Mouse (Mus musculus): ENCODE results near the gene Fam222b.

- TF ChIP-seq POLR2A (IDR thresholded peaks at IDR 0.05; ENCODE audit: borderline replicate concordance, extremely low read depth, low read depth, low read length) (no peak), CTCF (IDR thresholded peaks at IDR 0.05; ENCODE audit: insufficient read depth, low read length) (no peak)
Measured at GRCm38 (mm10) chr11:78152299-78153231, 58.1 kb downstream of the Fam222b start.
